Mouse (Mus musculus): Measurements from ENCODE around the gene 1700030J22Rik. TPM values are rescaled to one million over a fixed set of nuclear protein-coding genes. Genes with fewer than 3 reads are reported as not detected.

1700030J22Rik gene
- polyA plus RNA-seq, 1 experiment from 2014 or later = 0.76 TPM

GRCm38 (mm10) chr8:116945169-116945910 is 33.4 kb downstream of the 1700030J22Rik start:
- H3K9me3 ChIP-seq (ENCODE audit: control insufficient read depth, low read length) = no peaks in the 10 kb centered on the region
- H3K4me1 ChIP-seq (ENCODE audit: control insufficient read depth, insufficient read depth, low read length) = peaks cover 10% of the 10 kb centered on the region
- 79% methylated on average over 9 of the region's 9 CpGs for WGBS
- no peak overlapping the region for H3K9ac ChIP-seq (ENCODE audit: low read depth, low read length)
- no peak overlapping the region for H3K4me3 ChIP-seq (ENCODE audit: low read length)
- no peak overlapping the region for H3K4me2 ChIP-seq (ENCODE audit: low read depth, low read length)
- H3K27me3 ChIP-seq (replicated peaks; ENCODE audit: control insufficient read depth, insufficient read depth, low read length) = no peaks in the 10 kb centered on the region
- no peak overlapping the region for H3K27ac ChIP-seq (ENCODE audit: low read length)
- no peaks in the 10 kb centered on the region for H3K36me3 ChIP-seq (ENCODE audit: control insufficient read depth, insufficient read depth, low read length)
- ATAC-seq = no peak

- Histone ChIP-seq H3K4me3 (ENCODE audit: low read length) (peak overlapping the region; percentile 90), H3K36me3 (ENCODE audit: control insufficient read depth, insufficient read depth, low read length) (no peaks in the 10 kb centered on the region), H3K4me2 (ENCODE audit: low read depth, low read length) (peak overlapping the region; percentile 97), H3K9ac (ENCODE audit: low read depth, low read length) (peak overlapping the region; percentile 88), H3K27me3 (replicated peaks; ENCODE audit: control insufficient read depth, insufficient read depth, low read length) (no peaks in the 10 kb centered on the region), H3K27ac (ENCODE audit: low read length) (no peak overlapping the region), H3K9me3 (ENCODE audit: control insufficient read depth, low read length) (no peaks in the 10 kb centered on the region), H3K4me1 (ENCODE audit: control insufficient read depth, insufficient read depth, low read length) (peaks cover 10% of the 10 kb centered on the region)
- no peak for ATAC-seq
- WGBS = 14% methylated on average over 4 of the region's 4 CpGs
These were observed 34.4 kb downstream of the 1700030J22Rik start for GRCm38 (mm10) chr8:116944385-116944696.

- Histone ChIP-seq H3K36me3 (ENCODE audit: control insufficient read depth, insufficient read depth, low read length) (no peaks in the 10 kb centered on the region), H3K9ac (ENCODE audit: low read depth, low read length) (peak overlapping the region; percentile 88), H3K4me1 (ENCODE audit: control insufficient read depth, insufficient read depth, low read length) (peaks cover 10% of the 10 kb centered on the region), H3K4me2 (ENCODE audit: low read depth, low read length) (peak overlapping the region; percentile 97), H3K9me3 (ENCODE audit: control insufficient read depth, low read length) (no peaks in the 10 kb centered on the region), H3K27ac (ENCODE audit: low read length) (0 out of 2 replicates have a peak overlapping the region, but pooled peaks have one; percentile 8), H3K4me3 (ENCODE audit: low read length) (peak overlapping the region; percentile 90), H3K27me3 (replicated peaks; ENCODE audit: control insufficient read depth, insufficient read depth, low read length) (no peaks in the 10 kb centered on the region)
- peak; percentile 77 for ATAC-seq
- under 1% methylated on average over 62 of the region's 62 CpGs for whole genome bisulfite sequencing
These were observed 35.0 kb downstream of the 1700030J22Rik start for GRCm38 (mm10) chr8:116943555-116944384.

GRCm38 (mm10) chr8:116943161-116943554 is 35.6 kb downstream of the 1700030J22Rik start, which contains the start of gene Atmin:
TSS of gene Atmin (plus strand) at chr8:116943393.
- Histone ChIP-seq H3K36me3 (ENCODE audit: control insufficient read depth, insufficient read depth, low read length) (no peaks in the 10 kb centered on the region), H3K4me1 (ENCODE audit: control insufficient read depth, insufficient read depth, low read length) (peaks cover 10% of the 10 kb centered on the region), H3K27me3 (replicated peaks; ENCODE audit: control insufficient read depth, insufficient read depth, low read length) (no peaks in the 10 kb centered on the region), H3K4me3 (ENCODE audit: low read length) (peak within 1 kb of the TSS; percentile 90), H3K9me3 (ENCODE audit: control insufficient read depth, low read length) (no peaks in the 10 kb centered on the region), H3K9ac (ENCODE audit: low read depth, low read length) (peak within 1 kb of the TSS; percentile 88), H3K27ac (ENCODE audit: low read length) (0 out of 2 replicates have a peak within 1 kb of the TSS, but pooled peaks have one; percentile 8), H3K4me2 (ENCODE audit: low read depth, low read length) (peak within 1 kb of the TSS; percentile 97)
- peak; percentile 92 for ATAC-seq
- under 1% methylated on average over 36 of the region's 46 CpGs for WGBS

- peak overlapping the region; percentile 38; the same call in 1 of the 2 replicates for H3K4me2 ChIP-seq (ENCODE audit: low read depth, low read length)
- H3K4me1 ChIP-seq (ENCODE audit: control insufficient read depth, insufficient read depth, low read length) = peaks cover 7% of the 10 kb centered on the region
- 72% methylated on average over 12 of the region's 12 CpGs for WGBS
- H3K27me3 ChIP-seq (replicated peaks; ENCODE audit: control insufficient read depth, insufficient read depth, low read length) = no peaks in the 10 kb centered on the region
- no peak for ATAC-seq
- H3K4me3 ChIP-seq (ENCODE audit: low read length) = no peak overlapping the region
- H3K36me3 ChIP-seq (ENCODE audit: control insufficient read depth, insufficient read depth, low read length) = 0 out of 2 replicates have a peak, but pooled peaks cover 2% of the 10 kb centered on the region
- H3K27ac ChIP-seq (ENCODE audit: low read length) = no peak overlapping the region
- H3K9me3 ChIP-seq (ENCODE audit: control insufficient read depth, low read length) = no peaks in the 10 kb centered on the region
- no peak overlapping the region for H3K9ac ChIP-seq (ENCODE audit: low read depth, low read length)
These were observed 36.3 kb downstream of the 1700030J22Rik start for GRCm38 (mm10) chr8:116942284-116943058.

- no peaks in the 10 kb centered on the region for H3K4me1 ChIP-seq (ENCODE audit: control insufficient read depth, insufficient read depth, low read length)
- H3K4me3 ChIP-seq (ENCODE audit: low read length) = no peak overlapping the region
- no peaks in the 10 kb centered on the region for H3K9me3 ChIP-seq (ENCODE audit: control insufficient read depth, low read length)
- H3K4me2 ChIP-seq (ENCODE audit: low read depth, low read length) = no peak overlapping the region
- no peaks in the 10 kb centered on the region for H3K27me3 ChIP-seq (replicated peaks; ENCODE audit: control insufficient read depth, insufficient read depth, low read length)
- 79% methylated on average over 6 of the region's 6 CpGs for WGBS
- H3K9ac ChIP-seq (ENCODE audit: low read depth, low read length) = no peak overlapping the region
- ATAC-seq = no peak
- peaks cover 6% of the 10 kb centered on the region; the same call in 1 of the 2 replicates for H3K36me3 ChIP-seq (ENCODE audit: control insufficient read depth, insufficient read depth, low read length)
- no peak overlapping the region for H3K27ac ChIP-seq (ENCODE audit: low read length)
These were observed 43.3 kb downstream of the 1700030J22Rik start for GRCm38 (mm10) chr8:116935506-116935905.

- WGBS = 88% methylated on average over 4 of the region's 4 CpGs
These were observed 43.8 kb downstream of the 1700030J22Rik start for GRCm38 (mm10) chr8:116934976-116935375.

GRCm38 (mm10) chr8:116928588-116928987 is 50.2 kb downstream of the 1700030J22Rik start:
- Histone ChIP-seq H3K27ac (ENCODE audit: low read length) (no peak overlapping the region), H3K4me1 (ENCODE audit: control insufficient read depth, insufficient read depth, low read length) (no peaks in the 10 kb centered on the region), H3K27me3 (replicated peaks; ENCODE audit: control insufficient read depth, insufficient read depth, low read length) (no peaks in the 10 kb centered on the region), H3K36me3 (ENCODE audit: control insufficient read depth, insufficient read depth, low read length) (peaks cover 6% of the 10 kb centered on the region; the same call in 1 of the 2 replicates), H3K4me2 (ENCODE audit: low read depth, low read length) (no peak overlapping the region), H3K4me3 (ENCODE audit: low read length) (no peak overlapping the region), H3K9me3 (ENCODE audit: control insufficient read depth, low read length) (no peaks in the 10 kb centered on the region), H3K9ac (ENCODE audit: low read depth, low read length) (no peak overlapping the region)
- ATAC-seq = no peak
- WGBS = 90% methylated on average over 5 of the region's 5 CpGs

More at GRCm38 (mm10) chr8:116934976-116935375, 43.8 kb downstream of the 1700030J22Rik start:
- Histone ChIP-seq H3K27me3 (replicated peaks; ENCODE audit: control insufficient read depth, insufficient read depth, low read length) (no peaks in the 10 kb centered on the region), H3K4me2 (ENCODE audit: low read depth, low read length) (no peak overlapping the region), H3K27ac (ENCODE audit: low read length) (no peak overlapping the region), H3K36me3 (ENCODE audit: control insufficient read depth, insufficient read depth, low read length) (peaks cover 6% of the 10 kb centered on the region; the same call in 1 of the 2 replicates), H3K4me3 (ENCODE audit: low read length) (no peak overlapping the region), H3K9me3 (ENCODE audit: control insufficient read depth, low read length) (no peaks in the 10 kb centered on the region), H3K4me1 (ENCODE audit: control insufficient read depth, insufficient read depth, low read length) (no peaks in the 10 kb centered on the region), H3K9ac (ENCODE audit: low read depth, low read length) (no peak overlapping the region)
- no peak for ATAC-seq

Data from intestine, embryonic 16.5 days (tissue).